Mouse (Mus musculus): ENCODE results near the gene Sept3.
"Not testable (repeated sequence)": the region's sequence is repeated elsewhere in the genome, so short reads cannot be mapped to it uniquely, and the experiment has no call there.

The Sept3 gene

GRCm38 (mm10) chr15:82274593-82274926, at the start of gene Sept3:
Sept3 (plus strand) TSS chr15:82274893.
- no peak for DNase-seq

- DNase-seq: no peak
Observed at GRCm38 (mm10) chr15:82225769-82226168, 48.9 kb upstream of the Sept3 start.

GRCm38 (mm10) chr15:82229542-82230045, 45.1 kb upstream of the Sept3 start:
- DNase-seq: no peak

GRCm38 (mm10) chr15:82230098-82230611, 44.5 kb upstream of the Sept3 start:
- no peak for DNase-seq

GRCm38 (mm10) chr15:82231100-82231499, 43.6 kb upstream of the Sept3 start:
- DNase-seq: no peak

- DNase-seq: peak; percentile 92 to 94
Observed at GRCm38 (mm10) chr15:82231591-82232378, 42.9 kb upstream of the Sept3 start.

- no peak for DNase-seq
Observed at GRCm38 (mm10) chr15:82232651-82233050, 42.0 kb upstream of the Sept3 start.

GRCm38 (mm10) chr15:82235661-82236060, 39.0 kb upstream of the Sept3 start:
- DNase-seq: no peak

GRCm38 (mm10) chr15:82236565-82236964, 38.1 kb upstream of the Sept3 start:
- DNase-seq: peak; percentile 94 to 98

GRCm38 (mm10) chr15:82243311-82243710, 31.4 kb upstream of the Sept3 start:
- DNase-seq: no peak

GRCm38 (mm10) chr15:82243742-82244114, 31.0 kb upstream of the Sept3 start:
- no peak for DNase-seq

GRCm38 (mm10) chr15:82244115-82244804, 30.4 kb upstream of the Sept3 start, which contains the start of gene Cenpm:
Cenpm (minus strand) TSS chr15:82244748.
- peak; percentile 96 for DNase-seq

- DNase-seq: not testable (repeated sequence)
Observed at GRCm38 (mm10) chr15:82244805-82245161, 29.9 kb upstream of the Sept3 start.

GRCm38 (mm10) chr15:82247131-82247776, 27.4 kb upstream of the Sept3 start:
- DNase-seq: no peak

- no peak for DNase-seq
Observed at GRCm38 (mm10) chr15:82251579-82251978, 23.1 kb upstream of the Sept3 start.

- DNase-seq: no peak
Observed at GRCm38 (mm10) chr15:82252097-82252496, 22.6 kb upstream of the Sept3 start, which contains the start of gene 1500009C09Rik. 1500009C09Rik (plus strand) TSS chr15:82252397.

GRCm38 (mm10) chr15:82255248-82255647, 19.4 kb upstream of the Sept3 start:
- DNase-seq: peak in 1 of 2 experiments; percentile 36

GRCm38 (mm10) chr15:82255944-82256383, 18.7 kb upstream of the Sept3 start:
- DNase-seq: peak; percentile 71 to 76

- peak; percentile 80 to 89 for DNase-seq
Observed at GRCm38 (mm10) chr15:82259510-82259909, 15.2 kb upstream of the Sept3 start.

- DNase-seq: peak; percentile 84 to 88
Observed at GRCm38 (mm10) chr15:82266356-82266755, 8.3 kb upstream of the Sept3 start.

GRCm38 (mm10) chr15:82268185-82268584, 6.5 kb upstream of the Sept3 start:
- no peak for DNase-seq

- DNase-seq: peak; percentile 71 to 77
Observed at GRCm38 (mm10) chr15:82268783-82269182, 5.9 kb upstream of the Sept3 start.

- DNase-seq: peak; percentile 86 to 93
Observed at GRCm38 (mm10) chr15:82271201-82271600, 3.5 kb upstream of the Sept3 start.
